Mouse (Mus musculus): ENCODE data around the gene Rnf19b. TPM values are rescaled to one million over a fixed set of nuclear protein-coding genes. Genes with fewer than 3 reads are reported as not detected.

Rnf19b gene
- polyA plus RNA-seq, 1 experiment = 14.0 TPM

GRCm38 (mm10) chr4:129019788-129020187 is 38.3 kb upstream of the Rnf19b start:
- Histone ChIP-seq H3K27me3 (ENCODE audit: control insufficient read depth) (peaks cover 12% of the 10 kb centered on the region), H3K4me1 (ENCODE audit: control insufficient read depth) (peaks cover 6% of the 10 kb centered on the region), H3K4me3 (replicated peaks) (no peak overlapping the region), H3K9me3 (ENCODE audit: control insufficient read depth, low read length) (no peaks in the 10 kb centered on the region), H3K36me3 (ENCODE audit: control insufficient read depth) (no peaks in the 10 kb centered on the region)
- no peak for TF ChIP-seq TAL1 (IDR thresholded peaks at IDR 0.05; ENCODE audit: low read length)

GRCm38 (mm10) chr4:129020454-129020853 is 37.6 kb upstream of the Rnf19b start:
- peaks cover 12% of the 10 kb centered on the region for H3K27me3 ChIP-seq (ENCODE audit: control insufficient read depth)
- peaks cover 10% of the 10 kb centered on the region for H3K4me1 ChIP-seq (ENCODE audit: control insufficient read depth)
- H3K36me3 ChIP-seq (ENCODE audit: control insufficient read depth) = no peaks in the 10 kb centered on the region
- no peak overlapping the region for H3K4me3 ChIP-seq (replicated peaks)
- no peaks in the 10 kb centered on the region for H3K9me3 ChIP-seq (ENCODE audit: control insufficient read depth, low read length)
- TF ChIP-seq GATA1 (IDR thresholded peaks at IDR 0.05; ENCODE audit: low read length) (no peak), TAL1 (IDR thresholded peaks at IDR 0.05; ENCODE audit: low read length) (no peak)

DNA sequence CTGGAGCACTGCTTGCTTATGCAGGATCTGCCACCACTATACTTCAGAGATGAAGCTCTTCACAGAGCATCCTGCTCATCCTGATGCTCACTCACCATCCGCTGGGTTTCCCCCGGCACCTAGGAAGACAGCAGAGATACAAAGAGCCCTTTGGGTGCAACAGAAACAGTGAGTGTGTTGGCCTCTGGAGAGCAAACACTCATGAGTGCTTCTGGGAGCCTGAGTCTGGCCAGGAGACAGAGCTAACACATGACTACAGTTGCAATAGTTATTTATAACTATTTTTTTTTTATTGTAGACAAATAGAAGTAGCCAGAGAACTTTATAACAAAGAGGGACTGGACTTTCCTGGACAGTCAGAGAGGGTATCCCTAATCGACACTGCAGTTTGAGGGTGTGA is 36.6 kb upstream of the Rnf19b start:
- H3K4me1 ChIP-seq (ENCODE audit: control insufficient read depth) = peaks cover 10% of the 10 kb centered on the region
- H3K4me3 ChIP-seq (replicated peaks) = no peak overlapping the region
- no peaks in the 10 kb centered on the region for H3K36me3 ChIP-seq (ENCODE audit: control insufficient read depth)
- no peaks in the 10 kb centered on the region for H3K9me3 ChIP-seq (ENCODE audit: control insufficient read depth, low read length)
- H3K27me3 ChIP-seq (ENCODE audit: control insufficient read depth) = peaks cover 10% of the 10 kb centered on the region
- no peak for TF ChIP-seq GATA1 (IDR thresholded peaks at IDR 0.05; ENCODE audit: low read length)

- H3K36me3 ChIP-seq (ENCODE audit: control insufficient read depth) = no peaks in the 10 kb centered on the region
- H3K9me3 ChIP-seq (ENCODE audit: control insufficient read depth, low read length) = no peaks in the 10 kb centered on the region
- TF ChIP-seq GATA1 (IDR thresholded peaks at IDR 0.05; ENCODE audit: low read length) = no peak
- no peak for TF ChIP-seq TAL1 (IDR thresholded peaks at IDR 0.05; ENCODE audit: low read length)
- H3K27me3 ChIP-seq (ENCODE audit: control insufficient read depth) = peaks cover 10% of the 10 kb centered on the region
- peaks cover 10% of the 10 kb centered on the region for H3K4me1 ChIP-seq (ENCODE audit: control insufficient read depth)
- no peak overlapping the region for H3K4me3 ChIP-seq (replicated peaks)
Observed at GRCm38 (mm10) chr4:129021886-129022285, 36.2 kb upstream of the Rnf19b start.

DNA sequence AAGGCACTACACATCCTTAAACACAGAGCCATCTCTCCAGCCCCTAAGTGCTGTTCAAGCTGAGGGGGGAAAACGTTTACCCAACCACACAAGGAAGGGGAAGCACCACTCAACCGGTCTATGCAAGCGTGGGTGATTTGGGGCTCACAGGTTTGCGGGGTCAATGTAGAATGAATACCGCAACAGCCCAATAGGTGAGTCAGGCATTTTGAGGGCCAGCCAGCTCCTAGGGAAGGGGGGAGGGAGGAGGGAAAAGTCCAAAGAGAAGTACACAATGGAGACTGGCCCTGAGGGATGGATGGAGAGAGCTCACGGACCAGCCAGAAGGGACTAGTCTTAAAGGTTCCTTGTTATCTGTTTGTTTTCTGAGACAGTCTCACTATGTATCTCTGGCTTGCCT is 34.2 kb upstream of the Rnf19b start:
- Histone ChIP-seq H3K9me3 (ENCODE audit: control insufficient read depth, low read length) (no peaks in the 10 kb centered on the region), H3K36me3 (ENCODE audit: control insufficient read depth) (no peaks in the 10 kb centered on the region), H3K4me3 (replicated peaks) (no peak overlapping the region), H3K27me3 (ENCODE audit: control insufficient read depth) (peaks cover 7% of the 10 kb centered on the region; the same call in 1 of the 2 replicates), H3K4me1 (ENCODE audit: control insufficient read depth) (peaks cover 8% of the 10 kb centered on the region)
- TF ChIP-seq GATA1 (IDR thresholded peaks at IDR 0.05; ENCODE audit: low read length) (no peak), TAL1 (IDR thresholded peaks at IDR 0.05; ENCODE audit: low read length) (no peak)

DNA sequence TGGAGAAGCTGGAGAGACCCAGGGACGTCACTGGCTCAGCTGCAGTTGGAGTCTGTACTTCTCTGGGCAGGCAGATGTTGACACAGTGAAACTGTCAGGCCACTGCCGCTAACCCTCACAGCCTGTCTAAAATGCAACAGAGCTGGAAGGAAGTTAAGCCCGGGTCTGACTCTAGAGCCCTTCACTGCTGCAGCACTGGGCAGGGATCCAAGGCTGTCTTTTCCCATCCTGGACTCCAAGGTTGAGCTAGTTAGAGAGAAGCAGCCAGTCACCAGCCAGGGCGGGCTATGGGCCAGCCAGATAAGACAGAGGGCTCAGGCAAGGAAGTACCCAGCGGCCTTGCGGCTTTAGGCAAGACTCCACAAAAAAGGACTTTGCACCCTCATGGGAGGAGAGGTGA is 33.3 kb upstream of the Rnf19b start:
- H3K27me3 ChIP-seq (ENCODE audit: control insufficient read depth) = peaks cover 7% of the 10 kb centered on the region; the same call in 1 of the 2 replicates
- H3K9me3 ChIP-seq (ENCODE audit: control insufficient read depth, low read length) = no peaks in the 10 kb centered on the region
- H3K36me3 ChIP-seq (ENCODE audit: control insufficient read depth) = no peaks in the 10 kb centered on the region
- H3K4me3 ChIP-seq (replicated peaks) = no peak overlapping the region
- H3K4me1 ChIP-seq (ENCODE audit: control insufficient read depth) = peaks cover 8% of the 10 kb centered on the region
- TF ChIP-seq TAL1 (IDR thresholded peaks at IDR 0.05; ENCODE audit: low read length) = no peak
- no peak for TF ChIP-seq GATA1 (IDR thresholded peaks at IDR 0.05; ENCODE audit: low read length)

DNA sequence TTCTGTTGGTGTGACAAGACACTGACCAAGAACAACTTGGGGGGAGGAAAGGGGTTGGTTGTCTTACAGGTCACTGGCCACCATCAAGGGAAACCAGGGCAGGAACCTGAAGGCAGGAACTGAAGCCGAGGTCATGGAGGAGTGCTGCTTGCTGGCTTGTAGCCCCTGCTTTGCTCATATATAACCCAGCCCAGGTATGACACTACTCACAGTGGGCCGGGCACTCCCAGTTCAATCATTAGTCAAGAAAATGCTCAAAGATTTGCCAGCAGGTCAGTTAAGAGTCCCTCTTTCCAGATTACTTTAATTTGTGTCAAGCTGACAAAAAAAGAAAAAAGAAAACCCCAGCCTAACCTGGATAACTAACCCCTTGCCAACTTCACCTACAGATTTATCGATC is 32.4 kb upstream of the Rnf19b start:
- no peaks in the 10 kb centered on the region for H3K36me3 ChIP-seq (ENCODE audit: control insufficient read depth)
- no peak overlapping the region for H3K4me3 ChIP-seq (replicated peaks)
- H3K4me1 ChIP-seq (ENCODE audit: control insufficient read depth) = peaks cover 8% of the 10 kb centered on the region
- no peaks in the 10 kb centered on the region for H3K27me3 ChIP-seq (ENCODE audit: control insufficient read depth)
- H3K9me3 ChIP-seq (ENCODE audit: control insufficient read depth, low read length) = no peaks in the 10 kb centered on the region
- TF ChIP-seq TAL1 (IDR thresholded peaks at IDR 0.05; ENCODE audit: low read length) (no peak), GATA1 (IDR thresholded peaks at IDR 0.05; ENCODE audit: low read length) (no peak)

DNA sequence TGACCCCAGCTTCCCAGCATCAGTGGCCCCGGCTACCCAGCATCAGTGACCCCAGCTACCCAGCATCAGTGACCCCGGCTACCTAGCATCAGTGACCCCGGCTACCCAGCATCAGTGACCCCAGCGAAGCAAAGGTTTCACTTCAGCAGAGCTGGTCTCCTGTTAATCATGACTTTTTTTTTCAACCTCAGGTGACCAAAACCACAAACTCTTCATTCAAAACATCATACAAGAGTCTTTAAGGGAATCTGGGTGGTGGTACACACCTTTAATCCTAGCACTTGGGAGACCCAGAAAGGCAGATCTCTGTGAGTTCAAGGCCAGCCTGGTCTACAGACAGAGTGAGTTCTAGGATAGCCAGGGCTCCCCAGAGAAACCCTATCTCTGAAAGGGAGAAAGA is 27.3 kb upstream of the Rnf19b start:
- H3K27me3 ChIP-seq (ENCODE audit: control insufficient read depth) = peaks cover 23% of the 10 kb centered on the region
- no peak overlapping the region for H3K4me3 ChIP-seq (replicated peaks)
- no peak for TF ChIP-seq GATA1 (IDR thresholded peaks at IDR 0.05; ENCODE audit: low read length)
- TF ChIP-seq TAL1 (IDR thresholded peaks at IDR 0.05; ENCODE audit: low read length) = no peak
- no peaks in the 10 kb centered on the region for H3K9me3 ChIP-seq (ENCODE audit: control insufficient read depth, low read length)
- H3K4me1 ChIP-seq (ENCODE audit: control insufficient read depth) = peaks cover 20% of the 10 kb centered on the region
- no peaks in the 10 kb centered on the region for H3K36me3 ChIP-seq (ENCODE audit: control insufficient read depth)

DNA sequence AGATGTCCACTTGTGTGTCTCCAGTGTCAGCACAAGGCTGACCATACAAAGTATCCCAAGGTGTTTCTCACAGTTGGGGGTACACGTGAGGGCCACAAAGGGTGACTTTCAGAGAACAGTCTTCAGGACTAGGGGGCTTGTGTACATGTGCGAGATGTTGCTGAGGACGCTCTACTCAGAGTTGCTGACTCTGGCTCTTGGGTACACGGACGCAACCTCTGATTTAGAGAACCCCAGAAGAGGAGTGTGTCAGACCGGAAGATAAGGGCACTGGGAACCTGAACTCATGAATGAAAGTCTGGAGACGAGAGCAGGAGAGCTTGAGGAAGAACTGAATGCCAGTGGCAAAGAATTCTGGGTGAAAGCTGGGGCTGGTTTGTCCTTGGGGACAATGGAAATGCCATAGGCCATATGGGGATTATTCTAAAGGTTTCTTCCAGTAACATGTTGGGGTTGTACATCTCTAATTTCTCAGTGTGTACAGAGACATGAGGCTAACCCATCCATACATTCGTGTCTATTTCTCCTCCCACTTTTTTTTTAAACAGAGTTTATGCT is 26.6 kb upstream of the Rnf19b start:
- H3K9me3 ChIP-seq (ENCODE audit: control insufficient read depth, low read length) = no peaks in the 10 kb centered on the region
- H3K27me3 ChIP-seq (ENCODE audit: control insufficient read depth) = peaks cover 28% of the 10 kb centered on the region
- peaks cover 20% of the 10 kb centered on the region for H3K4me1 ChIP-seq (ENCODE audit: control insufficient read depth)
- H3K36me3 ChIP-seq (ENCODE audit: control insufficient read depth) = no peaks in the 10 kb centered on the region
- TF ChIP-seq TAL1 (IDR thresholded peaks at IDR 0.05; ENCODE audit: low read length) (no peak), GATA1 (IDR thresholded peaks at IDR 0.05; ENCODE audit: low read length) (no peak)
- no peak overlapping the region for H3K4me3 ChIP-seq (replicated peaks)

All from erythroblast, embryonic 14.5 days (primary cell).